Mouse (Mus musculus) C2C12 (cell line): ENCODE measurements around the gene Sox11.

ENCODE experiments used
- CTCF ChIP-seq: IDR thresholded peaks from one replicate; pipeline ENCODE4 v1.5.1; 2011; ENCODE audit not compliant: control insufficient read depth, insufficient read depth, insufficient read length
- MAX ChIP-seq: IDR thresholded peaks from one replicate; pipeline ENCODE4 v1.6.1; 2011; ENCODE audit warnings: mild to moderate bottlenecking, control low read depth
- MYOD1 ChIP-seq: IDR thresholded peaks from one replicate; pipeline ENCODE4 v1.6.1; 2011; ENCODE audit warnings: low read depth; ENCODE audit not compliant: control insufficient read depth, insufficient read length
- USF1 ChIP-seq: IDR thresholded peaks from one replicate; pipeline ENCODE4 v1.6.1; 2011; ENCODE audit warnings: low read depth, mild to moderate bottlenecking, control low read depth, moderate library complexity

DNA sequence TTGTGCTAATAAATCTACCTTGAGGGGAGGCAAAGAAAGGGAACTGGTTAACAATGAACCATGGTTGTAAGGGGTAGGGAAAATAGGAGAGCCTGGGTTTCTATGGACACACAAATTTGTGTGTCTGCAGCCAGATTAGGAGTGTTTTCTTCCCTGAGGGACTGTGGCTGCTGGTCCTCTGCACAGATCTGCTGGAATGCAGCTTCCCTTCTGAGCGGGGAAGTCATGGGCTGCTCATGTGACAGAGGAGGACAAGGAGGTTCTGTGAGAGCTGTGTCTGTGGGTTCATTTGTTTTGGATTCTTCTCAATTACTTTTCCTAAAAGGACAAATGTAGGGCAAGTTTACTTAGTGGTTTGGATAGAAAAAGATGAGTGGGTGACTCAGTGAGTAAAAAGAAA, 48.2 kb downstream of the Sox11 start:
- TF ChIP-seq CTCF (no peak), USF1 (peak; percentile 36), MAX (no peak), MYOD1 (no peak)
